Comparison of ENCODE assay signal across 1 mouse cellular context in the genomic region with DNA sequence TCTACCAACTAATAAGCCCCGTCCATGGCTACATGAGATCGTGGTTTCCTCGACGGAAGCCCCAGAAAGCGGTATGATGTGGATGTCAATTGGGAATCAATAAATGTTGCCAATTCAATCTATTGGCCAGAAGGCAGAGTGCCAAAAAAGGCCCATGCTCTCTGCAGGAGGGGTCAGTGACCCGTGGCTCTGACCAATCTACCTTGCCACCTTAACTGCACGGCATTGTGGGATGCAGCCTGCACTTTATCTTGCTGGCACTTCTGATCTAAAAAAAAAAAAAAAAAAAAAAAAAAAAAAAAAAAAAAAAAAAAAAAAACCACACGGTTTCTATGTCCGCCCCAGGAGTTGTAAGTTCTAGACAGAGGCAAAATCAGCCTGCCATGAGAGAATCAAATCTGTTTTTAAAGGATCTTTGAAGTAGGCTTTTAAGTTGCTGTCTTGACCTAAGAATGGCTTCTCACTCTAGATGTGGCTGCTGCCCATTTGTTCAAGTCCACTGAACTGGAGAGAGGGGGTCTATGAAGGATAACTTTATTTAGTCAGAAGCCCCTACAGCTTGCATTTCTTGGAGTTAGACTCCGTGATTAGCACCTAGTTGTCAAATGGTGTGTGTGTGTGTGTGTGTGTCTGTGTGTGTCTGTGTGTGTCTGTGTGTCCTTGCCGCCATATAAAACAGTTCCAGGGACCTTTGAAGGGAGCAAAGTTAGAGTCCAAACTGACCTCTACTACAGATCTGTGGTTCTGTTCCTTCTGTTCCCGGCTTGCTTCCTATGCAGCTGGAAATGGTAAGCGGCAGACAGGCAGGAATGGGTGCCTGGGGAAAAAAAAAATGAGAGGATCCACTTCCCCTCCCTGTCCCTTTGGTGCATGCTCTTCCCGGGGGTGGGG.
TF ChIP-seq lines count a peak whose summit lies in the region.

No protein-coding gene starts in this region.

TF ChIP-seq in MEL, 35 proteins besides CTCF, POLR2A, EP300 and RAD21 (continued from another document):
- TF ChIP-seq BHLHE40 (IDR thresholded peaks at IDR 0.05; ENCODE audit: borderline replicate concordance, low read depth, low read length) = no peak
